Mouse (Mus musculus): Measurements from ENCODE around the gene Speg.

Speg gene

GRCm38 (mm10) chr1:75365510-75366137 is 9.5 kb upstream of the Speg start:
- no peak for DNase-seq

GRCm38 (mm10) chr1:75369360-75369983 is 5.6 kb upstream of the Speg start:
- no peak for DNase-seq

GRCm38 (mm10) chr1:75369984-75370660 is 5.0 kb upstream of the Speg start:
- peak; percentile 32 to 47 for DNase-seq

GRCm38 (mm10) chr1:75371317-75372095 is 3.6 kb upstream of the Speg start:
- DNase-seq: peak in 1 of 2 experiments; percentile 34

DNA sequence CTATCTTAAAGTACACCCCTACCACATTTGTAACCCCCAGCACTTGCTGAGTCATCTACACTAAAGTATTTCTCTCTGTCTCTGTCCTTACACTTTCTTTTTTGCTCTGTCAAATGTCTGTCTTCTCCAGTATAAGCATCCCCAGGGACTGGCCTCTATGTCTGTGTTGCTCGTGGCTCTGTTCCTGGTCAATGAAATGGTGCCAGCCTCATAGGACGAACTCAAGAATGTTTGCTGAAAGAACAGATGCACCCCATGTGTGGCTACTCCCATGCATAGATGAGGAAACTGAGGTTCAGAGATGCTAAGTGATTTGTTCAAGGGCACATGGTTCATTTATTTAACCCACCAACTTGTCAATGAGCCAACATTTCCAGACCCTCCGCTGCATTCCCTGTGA is 2.6 kb upstream of the Speg start:
- no peak for DNase-seq

GRCm38 (mm10) chr1:75373276-75373675 is 1.8 kb upstream of the Speg start:
- no peak for DNase-seq

- no peak for DNase-seq
These were observed 4.1 kb downstream of the Speg start for GRCm38 (mm10) chr1:75379196-75379595.

DNA sequence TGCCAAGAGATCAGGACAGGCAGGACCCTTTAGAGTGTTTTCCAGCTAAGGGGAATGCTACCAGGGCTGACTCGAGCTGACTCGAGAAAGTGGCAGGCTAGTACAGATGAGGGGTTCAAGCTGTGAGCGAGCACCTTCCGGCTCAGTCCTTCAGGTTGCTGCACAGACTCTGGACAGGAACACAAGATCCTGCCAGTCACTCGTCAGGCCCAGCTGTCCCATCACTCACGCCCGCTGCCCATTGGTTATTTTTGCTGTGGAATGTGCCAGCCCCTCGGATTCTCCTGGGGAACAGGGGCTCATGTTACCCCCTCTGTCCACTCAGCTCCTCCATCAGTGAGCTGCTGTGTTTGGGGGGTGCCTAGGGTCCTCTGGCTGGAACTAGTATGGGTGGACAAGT is 4.8 kb downstream of the Speg start:
- no peak for DNase-seq

GRCm38 (mm10) chr1:75380951-75381350 is 5.9 kb downstream of the Speg start:
- no peak for DNase-seq

DNA sequence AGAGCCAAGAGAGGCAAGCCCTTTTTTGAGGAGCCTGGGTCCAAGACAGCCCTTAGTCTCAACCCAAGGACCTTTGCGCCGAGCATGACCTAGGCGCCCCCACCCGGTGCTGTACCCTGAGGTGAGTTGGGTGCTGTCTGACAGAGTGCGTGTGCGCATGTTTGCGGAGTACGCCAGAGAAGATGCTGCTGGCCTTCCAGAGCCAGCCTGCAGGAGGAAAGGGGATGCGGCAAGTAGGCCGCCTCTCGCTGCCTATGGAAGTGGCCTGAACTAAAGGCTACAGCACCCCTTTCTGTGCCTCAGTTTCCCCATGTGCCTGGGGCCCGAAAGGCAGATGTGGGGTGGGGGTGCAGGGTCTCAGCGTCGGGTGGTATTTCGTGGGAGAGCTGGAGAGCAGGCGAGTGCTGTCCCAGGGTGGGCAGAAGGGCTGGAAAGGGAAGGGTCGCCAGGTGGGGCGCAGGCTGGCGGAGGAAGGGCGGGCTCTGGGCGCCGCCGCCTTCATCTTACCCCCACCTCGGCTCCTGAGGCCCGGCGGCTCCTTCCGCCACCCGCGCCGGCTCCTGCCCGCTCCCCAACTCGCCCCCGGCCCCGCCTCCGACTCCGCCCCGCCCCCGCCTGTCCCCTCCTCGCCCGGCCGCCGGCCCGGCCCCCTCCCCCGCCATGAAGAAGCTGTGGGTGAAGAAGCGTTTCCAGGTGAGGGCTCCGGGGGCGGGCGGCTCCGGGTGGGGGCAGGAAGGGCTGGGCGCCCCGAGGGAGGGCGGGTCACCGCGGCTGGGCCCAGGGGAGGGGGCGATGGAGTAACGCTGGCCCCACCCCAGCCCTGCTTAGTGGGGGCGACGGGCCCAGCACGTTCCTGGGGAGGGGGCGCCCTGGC is 6.6 kb downstream of the Speg start:
- DNase-seq: no peak

DNA sequence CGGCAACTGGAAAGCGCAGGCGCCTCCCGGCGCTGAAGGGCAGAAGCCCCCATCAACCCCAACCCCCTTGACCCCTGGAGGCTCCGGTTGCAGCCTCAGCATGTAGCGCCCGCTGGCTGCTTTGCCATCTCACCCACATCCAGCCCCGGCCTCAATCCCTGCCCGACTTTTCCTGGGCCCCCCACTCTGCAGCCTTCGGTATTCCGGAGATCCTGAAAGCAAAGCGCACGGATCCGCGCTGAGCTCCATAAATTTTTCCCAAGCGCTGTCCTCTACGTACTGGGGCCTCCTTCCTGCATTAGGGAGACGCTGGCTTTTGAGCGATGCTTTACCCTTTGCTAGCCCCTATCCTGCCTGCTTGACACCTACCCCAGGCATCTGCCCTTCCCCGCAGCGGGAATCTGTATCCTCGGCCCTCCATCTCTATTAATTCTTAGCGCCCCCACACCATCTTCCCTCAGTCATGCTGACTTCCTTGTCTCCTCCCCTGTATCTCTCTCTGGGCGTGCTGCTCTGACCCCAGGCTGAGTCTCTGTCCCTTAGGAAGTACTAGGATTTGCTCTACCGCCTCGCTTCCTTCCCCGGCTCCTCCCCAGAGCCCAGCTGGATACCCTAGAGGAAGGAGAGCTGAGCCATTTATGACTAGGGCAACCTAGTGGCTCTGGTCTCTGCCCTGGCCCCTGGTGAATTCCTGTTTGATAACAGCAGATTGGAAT is 7.4 kb downstream of the Speg start:
- no peak for DNase-seq

DNA sequence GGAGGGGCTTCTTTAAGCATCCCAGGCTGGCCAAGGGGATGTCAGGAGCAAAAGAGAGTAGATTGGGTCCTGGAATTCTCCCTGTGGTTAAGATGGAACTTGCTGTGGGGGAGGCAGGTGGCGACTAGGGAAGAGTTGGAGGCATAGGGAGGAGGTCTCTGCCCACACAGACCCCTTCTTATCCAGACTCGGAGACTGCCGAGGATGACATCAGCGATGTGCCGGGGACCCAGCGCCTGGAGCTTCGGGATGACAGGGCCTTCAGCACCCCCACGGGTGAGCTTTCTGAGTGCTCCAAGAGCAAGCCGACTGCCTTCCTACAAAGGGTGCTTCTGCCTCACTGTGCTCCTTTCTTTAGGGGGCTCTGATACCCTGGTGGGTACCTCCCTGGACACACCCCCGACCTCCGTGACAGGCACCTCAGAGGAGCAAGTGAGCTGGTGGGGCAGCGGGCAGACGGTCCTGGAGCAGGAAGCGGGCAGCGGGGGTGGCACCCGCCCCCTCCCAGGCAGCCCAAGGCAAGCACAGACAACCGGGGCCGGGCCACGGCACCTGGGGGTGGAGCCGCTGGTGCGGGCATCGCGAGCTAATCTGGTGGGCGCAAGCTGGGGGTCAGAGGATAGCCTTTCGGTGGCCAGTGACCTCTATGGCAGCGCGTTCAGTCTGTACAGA is 9.5 kb downstream of the Speg start:
- DNase-seq: no peak

- no peak for DNase-seq
These were observed 10.1 kb downstream of the Speg start for GRCm38 (mm10) chr1:75385142-75385730.

- no peak for DNase-seq
These were observed 11.1 kb downstream of the Speg start for GRCm38 (mm10) chr1:75386149-75386548.

DNA sequence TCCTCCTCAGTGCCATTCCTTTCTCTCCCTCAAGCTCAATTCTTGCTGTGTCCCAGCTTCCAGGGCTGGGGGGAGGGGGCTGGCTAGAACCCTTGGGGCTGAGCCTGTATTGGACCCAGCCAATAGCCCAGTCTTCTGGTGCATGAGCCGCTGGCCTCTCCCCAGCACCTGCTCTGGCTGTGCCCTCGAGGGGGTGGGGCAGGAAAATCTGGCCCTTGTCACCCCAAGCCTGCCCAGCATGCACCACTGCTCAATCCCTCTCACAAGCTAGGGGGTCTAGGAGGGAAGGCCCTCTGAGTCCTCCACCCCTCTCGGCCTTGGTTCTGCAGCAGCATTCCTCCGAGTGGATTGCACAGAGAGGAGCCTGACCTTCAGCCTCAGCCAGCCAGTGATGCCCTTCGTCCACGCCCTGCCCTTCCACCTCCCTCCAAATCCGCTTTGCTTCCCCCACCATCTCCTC is 12.4 kb downstream of the Speg start:
- no peak for DNase-seq

DNA sequence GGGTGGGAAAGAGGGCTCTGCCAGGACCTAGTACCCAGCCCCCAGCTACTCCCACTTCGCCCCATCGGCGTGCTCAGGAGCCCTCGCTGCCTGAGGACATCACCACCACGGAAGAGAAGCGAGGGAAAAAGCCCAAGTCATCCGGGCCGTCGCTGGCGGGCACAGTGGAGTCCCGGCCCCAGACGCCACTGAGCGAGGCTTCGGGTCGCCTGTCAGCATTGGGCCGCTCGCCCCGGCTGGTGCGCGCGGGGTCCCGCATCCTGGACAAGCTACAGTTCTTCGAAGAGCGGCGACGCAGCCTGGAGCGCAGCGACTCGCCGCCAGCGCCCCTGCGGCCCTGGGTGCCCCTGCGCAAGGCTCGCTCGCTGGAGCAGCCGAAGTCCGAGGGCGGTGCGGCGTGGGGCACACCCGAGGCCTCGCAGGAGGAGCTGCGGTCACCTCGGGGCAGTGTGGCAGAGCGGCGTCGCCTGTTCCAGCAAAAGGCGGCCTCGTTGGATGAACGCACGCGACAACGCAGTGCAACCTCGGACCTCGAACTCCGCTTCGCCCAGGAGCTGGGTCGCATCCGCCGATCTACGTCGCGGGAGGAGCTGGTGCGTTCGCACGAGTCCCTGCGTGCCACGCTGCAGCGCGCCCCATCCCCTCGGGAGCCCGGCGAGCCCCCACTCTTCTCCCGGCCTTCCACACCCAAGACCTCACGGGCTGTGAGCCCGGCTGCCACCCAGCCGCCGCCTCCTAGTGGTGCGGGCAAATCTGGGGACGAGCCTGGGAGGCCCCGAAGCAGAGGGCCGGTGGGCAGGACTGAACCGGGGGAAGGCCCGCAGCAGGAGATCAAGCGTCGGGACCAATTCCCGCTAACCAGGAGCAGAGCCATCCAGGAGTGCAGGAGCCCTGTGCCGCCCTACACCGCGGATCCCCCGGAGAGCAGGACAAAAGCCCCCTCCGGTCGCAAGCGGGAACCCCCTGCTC is 13.1 kb downstream of the Speg start:
- no peak for DNase-seq

GRCm38 (mm10) chr1:75388898-75389515 is 13.9 kb downstream of the Speg start:
- DNase-seq: no peak

GRCm38 (mm10) chr1:75393139-75393538 is 18.0 kb downstream of the Speg start:
- peak in 1 of 2 experiments; percentile 32 for DNase-seq

DNA sequence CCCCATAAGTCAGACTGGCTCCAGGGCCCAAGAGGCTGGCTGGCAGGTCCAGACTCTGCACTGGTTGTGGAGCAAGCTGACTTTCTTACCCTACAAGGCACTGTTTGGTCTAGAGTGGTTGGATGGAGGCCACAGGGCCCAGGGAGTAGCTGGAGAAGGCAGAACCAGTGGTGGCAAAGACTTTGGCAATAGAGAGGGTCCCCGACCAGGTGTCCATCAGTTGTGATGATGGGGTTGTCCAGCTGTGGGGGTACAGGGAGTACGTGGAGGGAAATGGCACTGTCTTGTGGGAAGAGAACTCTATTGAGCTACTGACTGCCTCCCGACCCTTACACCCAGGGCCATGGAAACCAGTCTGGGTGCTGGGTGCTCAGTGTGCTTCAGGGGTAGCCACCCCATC is 18.7 kb downstream of the Speg start:
- DNase-seq: no peak

All from lung, adult 18-20 months (tissue).